Comparison of ENCODE assay signal across 10 mouse cellular contexts in genomic region chr11:34112781-34113380, GRCm38 (mm10). TPM values are rescaled to one million over a fixed set of nuclear protein-coding genes. Genes with fewer than 3 reads are reported as not detected.
DNase-seq lines count a peak whose midpoint lies in the region; ATAC-seq and TF ChIP-seq lines count a peak whose summit lies in the region.
"Had no signal": no experiment of that assay in that cellular context is flagged by ENCODE, and none has a peak within 500 bp of the region (broad histone marks: within the 10 kb centered on the region; RNA-seq: fewer than 3 reads in every experiment).

No protein-coding gene starts in this region.

- no peaks in the 10 kb centered on the region for H3K36me3 ChIP-seq in forebrain, postnatal 0 days (ENCODE audit: insufficient read depth)

- H3K4me2 ChIP-seq in forebrain, postnatal 0 days (ENCODE audit: low read depth), result no peak overlapping the region

- TF ChIP-seq CTCF in forebrain, postnatal 0 days (IDR thresholded peaks at IDR 0.05; ENCODE audit: low read depth), result no peak

- no peak overlapping the region for H3K9ac ChIP-seq in forebrain, postnatal 0 days

- DNase-seq in cerebellum, adult 11 months, result peak; percentile 1
- DNase-seq in cerebellum, postnatal 4 days (ENCODE audit: low spot score in 2 of 2), result no peak
- peak; percentile 81 for DNase-seq in ES-CJ7 (ENCODE audit: low read depth, low spot score)
- DNase-seq in forebrain, postnatal 0 days, result peak; percentile 69
- peak; percentile 27 to 63 for DNase-seq in left cerebral cortex, postnatal 25 days (ENCODE audit: low spot score in 2 of 2)
- DNase-seq in testis, postnatal 14 days (ENCODE audit: low spot score), result no peak
- DNase-seq in adrenal gland, adult (ENCODE audit: inconsistent age in 2 of 2, low spot score in 1 of 2), result no peak

- ATAC-seq in forebrain, postnatal 0 days, result peak; percentile 98
- no peak for ATAC-seq in activated CD4-positive, CD25-positive, alpha-beta regulatory T cell, adult 4 months

- 0 out of 2 replicates have a peak overlapping the region, but pooled peaks have one; percentile 21 for H3K27ac ChIP-seq in forebrain, postnatal 0 days (ENCODE audit: low read depth, low read length)
- H3K27ac ChIP-seq: left cerebral cortex, adult 2 months had no signal

- no peaks in the 10 kb centered on the region for H3K9me3 ChIP-seq in forebrain, postnatal 0 days (ENCODE audit: low read length)

- H3K4me3 ChIP-seq in forebrain, postnatal 0 days (ENCODE audit: low read depth, low read length), result no peak overlapping the region
- H3K4me3 ChIP-seq: left cerebral cortex, adult 2 months had no signal

- H3K27me3 ChIP-seq in forebrain, postnatal 0 days (ENCODE audit: insufficient read depth, low read length), result no peaks in the 10 kb centered on the region

- no peaks in the 10 kb centered on the region for H3K4me1 ChIP-seq in forebrain, postnatal 0 days (ENCODE audit: insufficient read depth)

- WGBS in forebrain, postnatal 0 days, result 10% methylated on average over 4 of the region's 4 CpGs

- intact Hi-C loops in left cerebral cortex, postnatal 25 days (cut with DNase I), result no loop called here

RNA-seq across cellular contexts. Expression of gene 4930469K13Rik, which starts 14.5 kb away (rescaled TPM):
- total RNA-seq in forebrain, postnatal 0 days (2014; rRNA removed), result not detected in 2 replicates
- polyA plus RNA-seq in forebrain, postnatal 0 days (2015; fragmentation: Nextera tagmentation; extraction: Ambion mirVana), result not detected in 2 replicates
- not detected for total RNA-seq in left cerebral cortex, postnatal 25 days (2021)
- polyA plus RNA-seq in activated CD4-positive, CD25-positive, alpha-beta regulatory T cell, adult 4 months (2017; shearing (Covaris generic)), result 1 to 10 TPM; 4.4 to 9.0 TPM
- total RNA-seq: left cerebral cortex, adult 2 months had no signal
- polyA plus RNA-seq: cerebellum, adult 2 months had no signal

Comparison
In these comparisons a context has a peak if more than half of its experiments do, and no peak if none do; other contexts are left out.
1. DNase-seq: peak in cerebellum, adult 11 months (single experiment), ES-CJ7 (single experiment), forebrain, postnatal 0 days (single experiment) and left cerebral cortex, postnatal 25 days (2 of 2); none in cerebellum, postnatal 4 days (0 of 2), testis, postnatal 14 days (single experiment) and adrenal gland, adult (0 of 2).